Mouse (Mus musculus) urinary bladder, adult 18-20 months (tissue): ENCODE measurements at regions not wholly inside any gene's neighbourhood (a gene's known extent, or its start where the extent isn't known, plus 50 kb on each side); places are given as distances from the start of the nearest gene placed in this dataset.

Source experiments
- DNase-seq, 2 experiments: peaks; one replicate each; pipeline ENCODE4 v3.0.0; 2022; ENCODE audit warnings: low spot score in 2 of 2, mixed read lengths in 2 of 2

GRCm38 (mm10) chr2:147514748-147515147 lies 153.0 kb downstream of the Pax1 start:
- DNase-seq: no peak

DNA sequence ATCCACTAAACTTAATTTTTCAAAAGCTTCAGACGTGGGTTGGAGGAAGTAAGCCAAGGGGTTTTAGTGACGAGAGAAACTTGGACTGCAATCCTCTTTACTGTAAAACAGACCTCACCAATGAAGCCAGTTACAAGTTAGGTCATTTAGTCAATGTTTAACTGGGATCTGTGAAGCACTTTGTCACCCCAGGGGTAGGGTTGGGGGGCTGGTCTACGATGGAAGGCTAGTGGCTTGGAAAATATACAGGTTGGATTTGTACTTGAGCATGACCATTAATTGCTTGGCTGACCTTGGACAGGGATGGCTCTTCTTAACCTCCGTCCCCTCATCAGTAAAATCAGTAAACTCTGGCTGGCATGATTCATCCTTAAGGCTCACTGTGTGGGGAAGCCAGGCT lies 142.2 kb downstream of the Pax1 start:
- no peak for DNase-seq

DNA sequence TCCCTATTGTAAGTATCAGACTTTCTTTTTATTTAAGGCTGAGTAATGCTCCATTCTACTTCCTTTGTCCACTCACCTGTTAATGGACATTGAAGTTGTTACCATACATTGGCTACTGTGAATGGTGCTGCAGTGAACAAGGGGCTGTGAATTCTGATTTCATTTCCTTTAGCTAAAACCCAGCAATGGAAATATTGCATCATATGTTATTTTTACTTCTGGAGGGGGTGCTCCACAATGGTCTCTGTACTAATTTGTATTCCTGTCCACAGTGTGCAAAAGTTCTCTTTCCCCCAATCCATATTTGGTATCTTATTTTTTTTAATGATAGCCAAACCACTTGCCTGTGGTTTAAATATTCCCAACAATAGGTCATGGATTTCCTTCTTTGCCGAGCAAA lies 137.0 kb downstream of the Pax1 start:
- DNase-seq: no peak

DNA sequence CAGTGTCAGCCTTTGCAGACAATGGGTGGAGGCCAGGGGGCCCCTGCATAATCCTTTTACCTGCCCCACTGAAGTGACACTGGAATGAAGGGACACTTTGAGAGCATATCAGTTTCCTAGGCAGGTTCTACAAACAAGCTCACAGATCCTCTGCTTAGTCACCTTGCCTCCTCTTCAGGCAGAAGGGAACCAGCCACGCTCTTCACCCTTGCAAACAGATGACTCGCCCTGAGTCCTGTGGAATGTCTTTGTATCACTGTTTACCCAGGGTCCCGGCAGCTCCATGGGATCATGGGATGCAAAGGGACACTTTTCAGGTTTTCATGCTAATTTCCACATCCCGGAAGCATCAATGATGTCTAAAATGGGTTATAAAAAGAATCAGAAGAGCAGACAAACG lies 94.2 kb downstream of the Pax1 start:
- DNase-seq: no peak

- no peak for DNase-seq
Measured at GRCm38 (mm10) chr2:147454362-147455257, 92.9 kb downstream of the Pax1 start.
